Mouse (Mus musculus) hindbrain, embryonic 10.5 days (tissue): ENCODE measurements at regions not wholly inside any gene's neighbourhood (a gene's known extent, or its start where the extent isn't known, plus 50 kb on each side); places are given as distances from the start of the nearest gene placed in this dataset.

Source experiments
- DNase-seq: peaks from one replicate; pipeline ENCODE4 v3.0.0-alpha.2; 2017; ENCODE audit warnings: low spot score
- H3K27ac ChIP-seq: fragments of 300-500 bp; sonication (generic); 2 replicates; pipeline ENCODE4 v1.5.1; 2016; ENCODE audit warnings: mild to moderate bottlenecking, moderate library complexity
- H3K27me3 ChIP-seq: fragments of 300-500 bp; sonication (generic); 2 replicates; pipeline ENCODE4 v1.6.1; 2016; ENCODE audit warnings: mild to moderate bottlenecking; ENCODE audit not compliant: poor library complexity, insufficient read depth, severe bottlenecking
- H3K36me3 ChIP-seq: fragments of 300-500 bp; sonication (generic); 2 replicates; pipeline ENCODE4 v1.6.1; 2016; ENCODE audit warnings: mild to moderate bottlenecking, moderate library complexity
- H3K4me1 ChIP-seq: fragments of 300-500 bp; sonication (generic); replicated peaks from 2 replicates; pipeline ENCODE4 v1.6.1; 2016; ENCODE audit warnings: mild to moderate bottlenecking
- H3K4me3 ChIP-seq: fragments of 300-500 bp; sonication (generic); 2 replicates; pipeline ENCODE4 v1.5.1; 2016; ENCODE audit warnings: mild to moderate bottlenecking, moderate library complexity
- H3K9me3 ChIP-seq: fragments of 300-500 bp; sonication (generic); 2 replicates; pipeline ENCODE4 v1.6.1; 2016; ENCODE audit warnings: mild to moderate bottlenecking, moderate library complexity
- WGBS: fragments of 180-500 bp; shearing (Covaris S2); methylation state at CpG from one replicate; pipeline ENCODE4 v1.1.7; 2016; 5-methylcytosine and 5-hydroxymethylcytosine counted together

DNA sequence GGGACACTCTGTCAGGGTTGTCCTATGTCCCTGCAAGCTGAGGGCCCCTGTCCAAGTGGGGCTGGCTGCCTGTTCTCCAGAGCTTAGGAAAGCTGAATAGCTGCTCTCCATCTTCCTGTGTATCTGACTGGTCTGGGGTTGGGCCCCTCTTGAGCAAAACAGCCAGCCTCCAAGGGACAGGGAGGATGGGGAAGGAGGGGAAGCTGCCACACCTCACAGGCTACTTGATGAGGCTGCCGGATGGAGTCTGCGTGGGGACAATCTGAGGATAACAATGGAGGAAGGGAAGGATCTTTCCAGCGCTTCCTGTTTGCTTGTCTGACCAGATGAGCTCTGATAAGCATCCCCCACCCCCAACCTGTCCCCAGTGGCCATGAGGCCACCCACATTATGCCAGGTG is 57.1 kb upstream of the Ccnd1 start:
- peaks cover 16% of the 10 kb centered on the region; the same call in 1 of the 2 replicates for H3K4me1 ChIP-seq
- DNase-seq, result no peak
- 0 out of 2 replicates have a peak, but pooled peaks cover 4% of the 10 kb centered on the region for H3K27me3 ChIP-seq
- H3K9me3 ChIP-seq, result no peaks in the 10 kb centered on the region
- peak overlapping the region; percentile 19; the same call in 1 of the 2 replicates for H3K27ac ChIP-seq
- no peaks in the 10 kb centered on the region for H3K36me3 ChIP-seq
- no peak overlapping the region for H3K4me3 ChIP-seq
- 65% methylated on average over 3 of the region's 3 CpGs for WGBS

DNA sequence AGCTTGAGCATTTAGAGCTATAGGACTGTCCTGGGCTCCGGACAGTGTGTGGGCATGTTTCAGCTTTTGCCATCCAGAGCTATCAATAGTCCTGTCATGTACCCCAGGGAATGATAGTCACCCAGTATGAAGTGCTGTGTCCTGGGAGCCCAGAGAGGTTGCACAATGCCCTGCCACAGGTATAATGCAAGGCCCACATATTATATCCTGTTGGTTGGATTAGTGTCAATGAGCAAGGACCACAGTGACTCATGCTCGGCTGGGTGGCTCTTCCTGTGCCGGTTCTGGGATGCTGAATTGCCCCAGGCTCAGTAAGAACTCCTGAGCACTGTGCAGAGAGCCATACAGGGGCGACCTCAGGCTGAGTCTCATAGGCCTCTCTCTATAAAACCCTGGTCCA is 54.5 kb upstream of the Ccnd1 start:
- Histone ChIP-seq H3K36me3 (no peaks in the 10 kb centered on the region), H3K27ac (no peak overlapping the region), H3K4me3 (no peak overlapping the region), H3K27me3 (0 out of 2 replicates have a peak, but pooled peaks cover 4% of the 10 kb centered on the region), H3K4me1 (peaks cover 12% of the 10 kb centered on the region; the same call in 1 of the 2 replicates), H3K9me3 (no peaks in the 10 kb centered on the region)
- 87% methylated on average over 4 of the region's 4 CpGs for WGBS
- DNase-seq, result no peak

DNA sequence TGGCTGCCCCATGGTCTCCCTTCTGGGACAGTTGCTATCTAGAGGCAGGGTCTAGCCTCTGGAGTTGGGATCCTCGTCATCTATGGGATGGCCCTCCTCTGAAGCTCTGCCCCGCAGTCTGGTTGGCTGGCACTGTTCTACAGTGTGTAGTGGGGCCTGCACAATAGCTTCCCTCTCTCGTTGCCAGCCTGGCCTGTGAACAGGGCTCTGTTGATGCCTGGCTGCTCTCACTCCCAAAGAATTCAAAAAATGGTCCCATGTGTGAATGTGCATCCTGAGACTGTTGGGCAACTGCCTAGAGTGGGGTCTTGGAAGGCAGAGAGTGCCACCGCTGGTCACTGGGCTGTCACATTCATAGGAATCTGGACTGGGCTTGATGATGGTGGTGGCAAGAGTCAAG is 53.8 kb upstream of the Ccnd1 start:
- H3K4me1 ChIP-seq, result peaks cover 12% of the 10 kb centered on the region; the same call in 1 of the 2 replicates
- WGBS, result 81% methylated on average over 4 of the region's 4 CpGs
- no peak overlapping the region for H3K4me3 ChIP-seq
- H3K27ac ChIP-seq, result peak overlapping the region; percentile 10; the same call in 1 of the 2 replicates
- H3K36me3 ChIP-seq, result no peaks in the 10 kb centered on the region
- no peak for DNase-seq
- 0 out of 2 replicates have a peak, but pooled peaks cover 4% of the 10 kb centered on the region for H3K27me3 ChIP-seq
- H3K9me3 ChIP-seq, result no peaks in the 10 kb centered on the region

DNA sequence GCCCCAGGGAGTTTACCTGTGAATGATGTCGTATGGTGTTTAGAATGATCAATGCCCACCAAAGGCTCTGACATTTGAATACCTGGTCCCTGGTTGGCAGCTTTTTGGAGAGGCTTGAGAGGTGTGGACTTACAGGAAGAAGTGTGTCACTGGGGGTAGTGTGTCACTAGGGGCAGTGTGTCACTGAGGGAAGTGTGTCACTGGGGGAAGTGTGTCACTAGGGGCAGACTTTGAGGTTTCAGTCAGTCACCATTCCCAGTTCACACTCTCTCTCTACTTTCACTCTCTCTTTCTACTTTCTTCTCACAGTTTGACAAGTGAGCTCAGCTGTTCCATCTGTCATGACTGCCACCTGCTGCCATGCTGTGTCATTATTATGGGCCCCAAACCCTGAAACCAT is 52.0 kb upstream of the Ccnd1 start:
- no peaks in the 10 kb centered on the region for H3K36me3 ChIP-seq
- DNase-seq, result no peak
- 0 out of 2 replicates have a peak, but pooled peaks cover 4% of the 10 kb centered on the region for H3K27me3 ChIP-seq
- 91% methylated on average over 1 of the region's 1 CpGs for WGBS
- no peaks in the 10 kb centered on the region for H3K9me3 ChIP-seq
- H3K27ac ChIP-seq, result no peak overlapping the region
- peaks cover 17% of the 10 kb centered on the region; the same call in 1 of the 2 replicates for H3K4me1 ChIP-seq
- no peak overlapping the region for H3K4me3 ChIP-seq
